17 mouse cellular contexts compared by ENCODE assay signal in the genomic region with DNA sequence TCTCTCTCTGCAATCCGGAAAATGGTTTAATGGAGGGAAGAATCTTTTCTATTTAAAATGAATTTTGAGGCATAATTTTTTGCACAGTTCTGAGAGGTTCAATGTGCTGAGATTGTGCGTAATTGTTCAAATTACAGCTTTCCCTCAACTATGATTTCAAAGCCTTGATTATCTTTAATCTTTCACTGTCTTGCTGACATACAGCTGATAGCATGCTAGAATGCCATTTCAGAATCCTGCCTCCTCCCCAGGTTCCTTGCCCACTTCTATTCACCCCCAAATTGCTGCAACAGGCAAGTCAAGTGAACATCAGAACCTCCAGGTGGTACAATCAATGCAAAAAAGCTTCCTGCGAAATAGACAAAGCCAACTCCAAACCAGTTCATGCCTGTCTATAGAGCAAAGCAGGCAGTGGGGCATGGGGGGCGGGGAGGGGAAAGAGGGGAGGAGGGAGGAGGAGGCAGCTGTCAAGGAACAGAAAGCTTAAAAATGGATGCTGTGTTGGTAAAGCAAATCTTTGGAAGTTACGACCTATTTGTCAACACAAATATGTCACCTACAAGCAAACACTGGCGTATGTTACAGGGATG. TPM values are rescaled to one million over a fixed set of nuclear protein-coding genes. Genes with fewer than 3 reads are reported as not detected.
"Had no signal": no experiment of that assay in that cellular context is flagged by ENCODE, and none has a peak within 500 bp of the region (broad histone marks: within the 10 kb centered on the region; RNA-seq: fewer than 3 reads in every experiment).

No protein-coding gene starts in this region.

- H3K36me3 ChIP-seq: liver, embryonic 13.5 days; stomach, embryonic 15.5 days had no signal

- H3K4me1 ChIP-seq: liver, embryonic 13.5 days had no signal

- H3K27ac ChIP-seq: liver, embryonic 13.5 days; stomach, embryonic 15.5 days had no signal

- H3K9me3 ChIP-seq: liver, embryonic 13.5 days; stomach, embryonic 15.5 days had no signal

- DNase-seq: kidney, adult 9 months; kidney, postnatal 14 days; kidney, postnatal 4 days; liver, embryonic 13.5 days; lung, adult 2 months; lung, postnatal 14 days; lung, postnatal 4 days; midbrain, embryonic 14.5 days; right cerebral cortex, adult 18-20 months; right cerebral cortex, postnatal 25 days; spleen, adult 18-20 months; thymus, postnatal 25 days had no signal

- H3K27me3 ChIP-seq: liver, embryonic 13.5 days; stomach, embryonic 15.5 days had no signal

- H3K9ac ChIP-seq: liver, embryonic 13.5 days; stomach, embryonic 15.5 days had no signal

- H3K4me3 ChIP-seq: liver, embryonic 13.5 days; stomach, embryonic 15.5 days had no signal

- H3K4me2 ChIP-seq: liver, embryonic 13.5 days; midbrain, embryonic 11.5 days; stomach, embryonic 15.5 days had no signal

RNA-seq across cellular contexts. Expression of gene Iqca, which starts 39.5 kb away (rescaled TPM):
- total RNA-seq: liver, adult 2 months; megakaryocyte progenitor cell, adult 5-6 weeks; megakaryocyte-erythroid progenitor cell, adult 5-6 weeks had no signal
- polyA plus RNA-seq: liver, adult 2 months; liver, embryonic 13.5 days; stomach, embryonic 15.5 days had no signal
